Mouse (Mus musculus): Measurements from ENCODE around the gene C1qtnf4. TPM values are rescaled to one million over a fixed set of nuclear protein-coding genes. Genes with fewer than 3 reads are reported as not detected.
"Not testable (repeated sequence)": the region's sequence is repeated elsewhere in the genome, so short reads cannot be mapped to it uniquely, and the experiment has no call there.

C1qtnf4 gene
- polyA plus RNA-seq, 1 experiment from 2014 or later, result 13.5 TPM

DNA sequence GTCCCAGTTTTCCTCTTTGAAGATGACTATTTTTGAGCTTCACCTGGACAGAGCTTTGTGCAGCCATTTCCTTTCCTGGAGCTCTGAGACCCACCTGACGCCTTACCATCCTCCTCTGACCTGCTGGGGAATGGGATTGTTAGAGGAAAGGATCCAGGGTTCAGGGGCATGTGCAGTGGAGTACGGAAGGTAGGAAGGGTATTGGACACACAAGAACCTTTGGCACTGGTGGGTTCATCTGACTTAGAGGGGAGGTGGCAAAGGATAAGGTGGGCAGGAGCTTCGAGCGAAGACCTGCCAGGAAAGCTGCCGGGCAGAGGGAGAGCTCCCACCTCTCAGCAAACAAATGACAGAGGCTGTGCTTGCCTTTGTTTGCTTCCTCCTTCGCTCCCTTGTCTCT is 776 bp downstream of the C1qtnf4 start:
- H3K9ac ChIP-seq, result no peak overlapping the region
- peak overlapping the region; percentile 52; the same call in 1 of the 2 replicates for H3K4me3 ChIP-seq (replicated peaks)
- no peaks in the 10 kb centered on the region for H3K9me3 ChIP-seq
- no peak for ATAC-seq (ENCODE audit: insufficient read depth, low FRiP score, low read depth)
- peaks cover 46% of the 10 kb centered on the region for H3K27me3 ChIP-seq (replicated peaks)
- H3K4me2 ChIP-seq, result peak overlapping the region; percentile 94; the same call in 1 of the 2 replicates
- no peak overlapping the region for H3K27ac ChIP-seq
- WGBS, result 27% methylated on average over 6 of the region's 6 CpGs
- peaks cover 16% of the 10 kb centered on the region; the same call in 1 of the 2 replicates for H3K4me1 ChIP-seq
- no peaks in the 10 kb centered on the region for H3K36me3 ChIP-seq

DNA sequence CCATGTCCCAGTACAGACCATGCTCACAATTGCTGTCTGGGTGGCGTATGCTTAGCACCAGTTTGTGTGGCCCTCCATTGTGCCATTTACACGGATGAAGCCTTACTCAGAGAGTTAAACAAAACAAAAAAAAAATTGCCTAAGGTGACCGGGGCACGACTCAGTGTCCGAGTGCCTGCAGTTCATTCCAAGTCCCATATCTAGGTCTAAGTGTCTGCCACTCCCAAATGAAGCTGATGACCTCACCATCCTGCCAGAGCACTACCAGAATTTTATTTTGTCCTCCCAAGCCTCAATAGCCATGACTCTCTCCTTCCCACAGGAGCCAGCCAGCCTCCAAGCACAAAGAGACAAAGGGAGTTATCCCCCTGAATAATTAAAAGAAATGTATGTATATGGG is 2.0 kb downstream of the C1qtnf4 start:
- Histone ChIP-seq H3K27ac (no peak overlapping the region), H3K4me2 (no peak overlapping the region), H3K27me3 (replicated peaks) (peaks cover 46% of the 10 kb centered on the region), H3K4me1 (peaks cover 16% of the 10 kb centered on the region; the same call in 1 of the 2 replicates), H3K36me3 (no peaks in the 10 kb centered on the region), H3K9me3 (no peaks in the 10 kb centered on the region), H3K4me3 (replicated peaks) (no peak overlapping the region), H3K9ac (no peak overlapping the region)
- WGBS, result 66% methylated on average over 5 of the region's 5 CpGs
- ATAC-seq (ENCODE audit: insufficient read depth, low FRiP score, low read depth), result no peak

DNA sequence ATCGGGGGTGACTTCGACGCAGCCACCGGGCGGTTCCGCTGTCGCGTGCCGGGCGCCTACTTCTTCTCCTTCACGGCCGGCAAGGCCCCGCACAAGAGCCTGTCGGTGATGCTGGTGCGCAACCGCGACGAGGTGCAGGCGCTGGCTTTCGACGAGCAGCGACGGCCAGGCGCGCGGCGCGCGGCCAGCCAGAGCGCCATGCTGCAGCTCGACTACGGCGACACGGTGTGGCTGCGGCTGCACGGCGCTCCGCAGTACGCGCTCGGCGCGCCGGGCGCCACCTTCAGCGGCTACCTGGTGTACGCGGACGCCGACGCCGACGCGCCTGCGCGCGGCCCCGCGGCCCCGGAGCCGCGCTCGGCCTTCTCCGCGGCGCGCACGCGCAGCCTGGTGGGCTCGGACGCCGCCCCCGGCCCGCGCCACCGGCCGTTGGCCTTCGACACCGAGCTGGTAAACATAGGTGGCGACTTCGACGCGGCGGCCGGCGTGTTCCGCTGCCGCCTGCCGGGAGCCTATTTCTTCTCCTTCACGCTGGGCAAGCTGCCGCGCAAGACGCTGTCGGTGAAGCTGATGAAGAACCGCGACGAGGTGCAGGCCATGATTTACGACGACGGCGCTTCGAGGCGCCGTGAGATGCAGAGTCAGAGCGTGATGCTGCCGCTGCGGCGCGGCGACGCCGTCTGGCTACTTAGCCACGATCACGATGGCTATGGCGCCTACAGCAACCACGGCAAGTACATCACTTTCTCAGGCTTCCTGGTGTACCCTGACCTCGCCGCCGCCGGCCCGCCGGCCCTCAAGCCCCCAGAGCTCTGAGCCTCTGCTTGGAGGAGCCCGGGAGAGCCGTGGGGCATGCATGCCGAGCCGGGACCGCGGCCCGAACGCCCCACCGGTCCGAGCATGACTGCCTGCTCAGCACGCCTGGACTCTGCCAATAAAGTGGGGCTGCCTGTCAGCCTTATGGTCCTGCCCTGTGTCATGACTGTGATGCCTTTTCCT is 4.2 kb downstream of the C1qtnf4 start:
- peak overlapping the region; percentile 73 for H3K4me2 ChIP-seq
- peaks cover 43% of the 10 kb centered on the region for H3K27me3 ChIP-seq (replicated peaks)
- no peak overlapping the region for H3K27ac ChIP-seq
- peak overlapping the region; percentile 33 for H3K9ac ChIP-seq
- 4% methylated on average over 115 of the region's 133 CpGs for WGBS
- 0 out of 2 replicates have a peak, but pooled peaks cover 5% of the 10 kb centered on the region for H3K36me3 ChIP-seq
- peaks cover 16% of the 10 kb centered on the region; the same call in 1 of the 2 replicates for H3K4me1 ChIP-seq
- peak; percentile 72 for ATAC-seq (ENCODE audit: insufficient read depth, low FRiP score, low read depth)
- peak overlapping the region; percentile 49 for H3K4me3 ChIP-seq (replicated peaks)
- no peaks in the 10 kb centered on the region for H3K9me3 ChIP-seq

DNA sequence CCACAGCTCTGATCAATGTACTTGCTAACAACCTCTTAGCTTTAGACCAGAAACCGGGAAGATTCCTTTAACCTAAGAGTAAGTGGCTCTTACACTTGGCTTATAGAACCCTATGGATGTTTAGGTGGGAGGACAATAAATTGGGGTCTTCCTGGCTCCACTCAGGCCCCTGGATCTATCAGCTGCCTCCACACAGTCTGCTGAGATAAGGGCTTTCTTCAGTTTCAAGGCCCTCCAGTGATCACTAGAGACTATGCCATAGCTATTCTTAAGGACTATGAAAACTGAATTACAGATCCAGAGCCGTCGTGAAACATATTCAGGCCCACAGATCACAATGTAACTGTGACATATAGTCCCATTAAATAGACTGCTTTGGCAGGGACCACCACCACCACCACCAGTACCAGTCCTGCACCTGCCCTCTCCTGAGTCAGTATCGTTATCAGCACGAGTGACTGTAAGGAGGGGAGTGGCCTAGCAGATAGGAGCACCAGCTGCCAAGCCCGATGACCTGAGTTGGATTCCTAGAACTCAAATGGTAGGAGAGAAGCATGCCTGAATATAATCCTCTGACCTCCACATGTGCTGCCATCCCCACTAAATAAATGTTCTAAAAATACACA is 8.1 kb downstream of the C1qtnf4 start:
- H3K4me2 ChIP-seq, result no peak overlapping the region
- H3K27me3 ChIP-seq (replicated peaks), result peaks cover 8% of the 10 kb centered on the region
- peaks cover 29% of the 10 kb centered on the region for H3K36me3 ChIP-seq
- H3K9ac ChIP-seq, result no peak overlapping the region
- H3K4me3 ChIP-seq (replicated peaks), result no peak overlapping the region
- H3K4me1 ChIP-seq, result peaks cover 11% of the 10 kb centered on the region; the same call in 1 of the 2 replicates
- H3K27ac ChIP-seq, result no peak overlapping the region
- WGBS, result 73% methylated on average over 6 of the region's 6 CpGs
- peak; percentile 68; the same call in 1 of the 2 replicates for ATAC-seq (ENCODE audit: insufficient read depth, low FRiP score, low read depth)
- no peaks in the 10 kb centered on the region for H3K9me3 ChIP-seq

DNA sequence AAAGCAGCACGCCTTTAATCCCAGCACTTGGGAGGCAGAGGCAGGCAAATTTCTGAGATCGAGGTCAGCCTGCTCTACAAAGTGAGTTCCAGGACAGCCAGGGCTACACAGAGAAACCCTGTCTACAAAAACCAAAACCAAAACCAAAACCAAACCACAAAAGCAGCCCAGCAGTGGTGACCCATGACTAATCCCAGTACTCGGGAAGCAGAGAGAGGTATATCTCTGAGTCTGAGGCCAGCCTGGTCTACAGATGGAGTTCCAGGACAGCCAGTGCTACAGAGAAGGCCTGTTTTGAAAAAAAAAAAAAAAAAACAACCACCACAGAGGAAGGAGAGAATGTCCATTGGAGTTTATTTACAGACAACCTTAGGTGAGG is 8.6 kb downstream of the C1qtnf4 start:
- H3K27me3 ChIP-seq (replicated peaks); H3K4me3 ChIP-seq (replicated peaks); H3K27ac ChIP-seq; H3K9me3 ChIP-seq; H3K9ac ChIP-seq; H3K4me2 ChIP-seq; H3K4me1 ChIP-seq; ATAC-seq (ENCODE audit: insufficient read depth, low FRiP score, low read depth): not testable (repeated sequence)
- WGBS, result 87% methylated on average over 3 of the region's 3 CpGs
- H3K36me3 ChIP-seq, result peaks cover 29% of the 10 kb centered on the region

DNA sequence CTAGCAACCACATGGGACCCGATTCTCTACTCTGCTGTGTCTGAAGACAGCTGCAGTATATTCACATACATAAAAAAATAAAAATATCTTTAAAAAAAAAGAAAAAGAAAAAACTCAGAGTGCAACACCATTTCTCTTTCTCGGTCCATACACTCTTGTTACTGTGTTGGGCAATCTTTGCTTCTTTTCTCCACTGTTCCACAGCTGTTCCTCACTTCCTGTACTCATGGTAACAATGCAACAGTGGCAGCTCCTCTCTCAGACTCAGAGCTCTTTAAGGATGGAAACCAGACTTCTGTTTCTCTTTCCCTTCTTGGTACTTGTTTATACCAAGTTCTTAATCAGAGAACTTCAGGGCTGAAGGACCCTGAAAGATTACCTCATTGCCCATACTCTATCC is 17.7 kb downstream of the C1qtnf4 start:
- Histone ChIP-seq H3K27me3 (replicated peaks) (no peaks in the 10 kb centered on the region), H3K36me3 (peaks cover 10% of the 10 kb centered on the region), H3K9me3 (no peaks in the 10 kb centered on the region), H3K4me1 (peaks cover 15% of the 10 kb centered on the region; the same call in 1 of the 2 replicates), H3K27ac (no peak overlapping the region), H3K9ac (peak overlapping the region; percentile 88; the same call in 1 of the 2 replicates), H3K4me3 (replicated peaks) (peak overlapping the region; percentile 97), H3K4me2 (peak overlapping the region; percentile 63)
- 66% methylated on average over 2 of the region's 2 CpGs for WGBS
- no peak for ATAC-seq (ENCODE audit: insufficient read depth, low FRiP score, low read depth)

DNA sequence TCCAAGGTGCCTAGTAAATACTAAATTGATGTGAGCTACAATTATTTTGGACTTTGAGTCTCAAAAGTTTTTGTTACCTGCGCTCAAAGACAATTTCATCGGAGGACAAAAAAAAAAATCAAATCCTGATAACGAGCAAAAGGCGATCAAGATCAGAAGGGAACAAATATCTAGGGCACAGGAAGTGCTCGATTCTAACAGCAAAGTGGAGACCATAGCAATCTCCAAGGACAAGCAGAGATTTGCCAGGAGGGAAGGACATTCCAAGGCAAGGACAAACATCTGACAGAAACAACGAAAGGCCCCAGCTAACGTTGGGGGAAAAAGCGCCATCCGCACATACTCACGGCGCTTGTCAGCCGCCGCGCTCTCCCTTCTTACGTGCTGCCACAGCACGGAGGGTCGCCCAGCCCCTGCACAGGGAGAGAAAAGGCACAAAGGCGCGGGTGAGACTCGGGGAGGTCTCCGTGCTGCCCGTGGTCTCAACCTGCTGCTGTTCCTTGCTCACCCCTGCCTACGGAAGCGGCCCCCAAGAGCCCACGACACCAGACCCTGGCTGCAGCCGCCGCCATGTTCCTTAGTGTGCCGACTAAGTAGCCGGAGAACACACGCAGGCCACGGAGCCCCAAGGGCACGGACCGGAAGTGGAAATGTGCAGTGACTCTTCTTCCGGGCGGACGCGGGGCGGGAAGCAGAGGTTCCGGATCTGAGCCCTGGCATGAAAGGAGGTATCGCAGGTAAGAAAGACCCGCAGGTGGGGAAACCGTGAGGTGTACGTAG is 18.6 kb downstream of the C1qtnf4 start, which contains the start of the genes Kbtbd4 and Ndufs3:
Gene Kbtbd4, plus strand, starts transcription at position 665 of the 780 bp plus-strand sequence.
Gene Ndufs3, minus strand, starts transcription at position 752 of the 780 bp plus-strand sequence.
- Histone ChIP-seq H3K4me2 (peak within 1 kb of the TSS; percentile 63), H3K9ac (peak within 1 kb of the TSS; percentile 88), H3K36me3 (peaks cover 17% of the 10 kb centered on the region), H3K27ac (peak within 1 kb of the TSS; percentile 94), H3K27me3 (replicated peaks) (no peaks in the 10 kb centered on the region), H3K9me3 (no peaks in the 10 kb centered on the region), H3K4me3 (replicated peaks) (peak within 1 kb of the TSS; percentile 97), H3K4me1 (peaks cover 15% of the 10 kb centered on the region; the same call in 1 of the 2 replicates)
- ATAC-seq (ENCODE audit: insufficient read depth, low FRiP score, low read depth), result peak; percentile 93
- WGBS, result under 1% methylated on average over 43 of the region's 43 CpGs

DNA sequence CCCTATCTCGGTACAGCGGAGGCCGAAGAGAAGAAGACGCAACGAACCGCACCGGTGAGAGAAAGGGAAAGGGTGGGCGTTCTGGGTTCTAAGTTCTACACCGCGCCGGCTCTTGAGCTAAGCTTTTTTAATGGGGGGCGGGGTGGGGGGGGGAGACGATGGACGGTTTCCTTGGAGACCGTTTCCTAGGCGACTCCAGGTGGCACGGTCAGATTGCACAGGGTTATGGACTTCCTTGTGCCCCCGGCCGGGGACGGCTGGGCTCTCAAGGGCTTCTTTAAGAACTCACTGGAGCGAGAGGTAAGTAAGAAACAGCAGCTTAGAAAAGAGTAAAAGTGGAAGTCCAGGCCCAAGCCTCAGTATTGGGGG is 19.2 kb downstream of the C1qtnf4 start:
- Histone ChIP-seq H3K36me3 (peaks cover 23% of the 10 kb centered on the region), H3K4me3 (replicated peaks) (peak overlapping the region; percentile 97), H3K9me3 (no peaks in the 10 kb centered on the region), H3K27me3 (replicated peaks) (no peaks in the 10 kb centered on the region), H3K4me1 (peaks cover 15% of the 10 kb centered on the region; the same call in 1 of the 2 replicates), H3K27ac (peak overlapping the region; percentile 94), H3K4me2 (peak overlapping the region; percentile 63), H3K9ac (peak overlapping the region; percentile 88)
- WGBS, result under 1% methylated on average over 21 of the region's 21 CpGs
- peak; percentile 51; the same call in 1 of the 2 replicates for ATAC-seq (ENCODE audit: insufficient read depth, low FRiP score, low read depth)

DNA sequence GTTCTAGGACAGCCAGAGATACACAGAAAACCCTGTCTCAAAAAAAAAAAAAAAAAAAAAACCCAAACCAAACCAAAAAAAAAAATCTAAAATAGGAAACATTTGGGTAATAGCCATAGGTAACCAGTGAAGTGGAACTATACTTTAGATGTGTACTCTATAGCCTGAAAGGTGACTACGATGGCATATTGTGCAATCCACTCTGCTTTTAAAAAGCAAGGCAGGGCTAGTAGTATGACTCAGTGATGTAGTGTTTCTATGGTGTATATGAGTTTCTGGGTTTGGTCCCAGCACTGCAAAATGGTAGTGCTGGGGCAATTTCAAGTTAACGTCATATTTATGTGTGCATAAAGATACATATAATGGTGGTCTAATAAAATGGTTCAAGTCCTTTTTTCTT is 21.1 kb downstream of the C1qtnf4 start:
- H3K4me2 ChIP-seq, result no peak overlapping the region
- H3K4me3 ChIP-seq (replicated peaks), result no peak overlapping the region
- H3K27me3 ChIP-seq (replicated peaks), result no peaks in the 10 kb centered on the region
- ATAC-seq (ENCODE audit: insufficient read depth, low FRiP score, low read depth), result no peak
- 89% methylated on average over 2 of the region's 2 CpGs for WGBS
- H3K27ac ChIP-seq, result no peak overlapping the region
- peaks cover 15% of the 10 kb centered on the region; the same call in 1 of the 2 replicates for H3K4me1 ChIP-seq
- H3K36me3 ChIP-seq, result peaks cover 32% of the 10 kb centered on the region
- no peaks in the 10 kb centered on the region for H3K9me3 ChIP-seq
- no peak overlapping the region for H3K9ac ChIP-seq

DNA sequence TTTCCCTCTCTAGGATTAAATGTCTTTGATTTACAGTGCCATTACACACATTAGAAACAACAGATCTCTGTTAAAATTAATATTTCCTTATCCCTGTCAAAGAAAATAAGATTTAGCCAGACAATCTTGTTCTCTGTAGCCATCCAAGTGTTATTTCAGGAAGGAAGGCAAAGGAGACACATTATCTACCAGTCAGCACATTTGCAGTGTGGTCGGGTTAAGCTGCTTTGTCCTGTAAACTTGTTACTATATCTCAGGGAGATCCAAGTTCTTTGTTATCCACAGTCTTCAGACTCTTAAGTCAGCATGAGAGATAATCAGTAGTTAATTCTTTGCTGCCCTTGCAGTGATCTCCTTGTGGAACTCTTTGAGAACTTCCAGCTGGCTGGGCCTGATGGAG is 25.2 kb downstream of the C1qtnf4 start:
- Histone ChIP-seq H3K9me3 (no peaks in the 10 kb centered on the region), H3K36me3 (peaks cover 40% of the 10 kb centered on the region), H3K27ac (no peak overlapping the region), H3K9ac (no peak overlapping the region), H3K4me3 (replicated peaks) (no peak overlapping the region), H3K4me2 (no peak overlapping the region), H3K4me1 (peaks cover 4% of the 10 kb centered on the region; the same call in 1 of the 2 replicates), H3K27me3 (replicated peaks) (no peaks in the 10 kb centered on the region)
- 60% methylated on average over 1 of the region's 1 CpGs for WGBS
- no peak for ATAC-seq (ENCODE audit: insufficient read depth, low FRiP score, low read depth)

DNA sequence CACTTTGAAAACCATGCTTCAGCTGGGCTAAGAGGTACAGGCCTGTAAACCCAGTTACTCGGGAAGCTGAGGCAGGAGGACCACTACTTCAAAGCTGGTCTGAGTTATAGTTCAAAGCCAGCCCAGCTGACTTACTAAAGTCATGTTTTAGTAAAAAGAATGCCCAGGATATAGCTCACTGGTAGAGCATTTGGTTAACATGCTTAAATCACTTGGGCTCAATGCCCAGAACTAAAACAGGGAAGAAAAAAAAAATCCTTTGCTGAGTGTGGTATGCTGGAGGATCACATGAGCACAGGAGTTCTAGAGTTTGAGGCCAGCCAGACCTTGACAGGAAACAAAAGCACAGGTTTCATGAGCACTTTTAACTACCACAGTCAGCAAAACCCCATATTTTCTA is 26.0 kb downstream of the C1qtnf4 start:
- 77% methylated on average over 1 of the region's 1 CpGs for WGBS
- peaks cover 36% of the 10 kb centered on the region for H3K36me3 ChIP-seq
- no peak for ATAC-seq (ENCODE audit: insufficient read depth, low FRiP score, low read depth)
- H3K9me3 ChIP-seq, result no peaks in the 10 kb centered on the region
- H3K27ac ChIP-seq, result no peak overlapping the region
- no peak overlapping the region for H3K4me2 ChIP-seq
- no peaks in the 10 kb centered on the region for H3K27me3 ChIP-seq (replicated peaks)
- H3K4me1 ChIP-seq, result peaks cover 10% of the 10 kb centered on the region
- no peak overlapping the region for H3K9ac ChIP-seq
- H3K4me3 ChIP-seq (replicated peaks), result no peak overlapping the region
